Mouse (Mus musculus) left cerebral cortex, adult 2 months (tissue): ENCODE measurements at regions not wholly inside any gene's neighbourhood (a gene's known extent, or its start where the extent isn't known, plus 50 kb on each side); places are given as distances from the start of the nearest gene placed in this dataset.

Experiments
- DNase-seq, 2 experiments: peaks; one replicate each; pipeline ENCODE4 v3.0.0; 2021 to 2022; ENCODE audit warnings: low spot score in 2 of 2, mixed read lengths in 1 of 2; ENCODE audit errors: extremely low spot score in 1 of 2
- H3K27ac ChIP-seq: fragments of 200-600 bp; 2 replicates; pipeline ENCODE4 v1.8.1; 2022
- H3K4me3 ChIP-seq: fragments of 200-600 bp; 2 replicates; pipeline ENCODE4 v1.8.1; 2022
- CTCF ChIP-seq: fragments of 200-600 bp; IDR thresholded peaks from 2 replicates; pipeline ENCODE4 v1.8.1; 2022; ENCODE audit warnings: antibody characterized with exemption, mild to moderate bottlenecking, moderate library complexity
- intact Hi-C: fragments of 180-260 bp; cut with DNase I; formaldehyde crosslinking; loops from one replicate; pipeline ENCODE4 v1.15.1; 2025

DNA sequence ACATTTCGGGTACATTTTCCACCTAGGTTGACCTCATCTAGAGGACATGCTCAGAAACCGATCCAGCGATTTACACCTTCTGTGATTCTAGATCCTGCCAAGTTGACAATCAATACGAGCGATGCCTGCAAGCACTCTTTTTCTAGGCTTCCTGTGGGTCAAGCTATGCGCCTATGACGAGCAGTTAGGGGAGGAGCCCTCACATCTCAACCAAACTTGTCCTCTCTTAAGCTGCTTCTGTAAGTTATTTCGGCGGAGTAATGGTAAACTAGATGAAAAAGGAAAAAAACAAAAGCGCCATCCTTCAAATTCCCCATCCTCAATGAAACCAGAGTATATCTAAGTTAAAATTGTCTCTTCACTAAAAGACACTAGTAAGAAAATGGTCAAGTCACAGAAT is 858.5 kb downstream of the Zfp704 start:
- no peak for DNase-seq
- TF ChIP-seq CTCF: no peak
- no peak overlapping the region for H3K4me3 ChIP-seq
- no peak overlapping the region for H3K27ac ChIP-seq
- intact Hi-C loops: no loop called here

DNA sequence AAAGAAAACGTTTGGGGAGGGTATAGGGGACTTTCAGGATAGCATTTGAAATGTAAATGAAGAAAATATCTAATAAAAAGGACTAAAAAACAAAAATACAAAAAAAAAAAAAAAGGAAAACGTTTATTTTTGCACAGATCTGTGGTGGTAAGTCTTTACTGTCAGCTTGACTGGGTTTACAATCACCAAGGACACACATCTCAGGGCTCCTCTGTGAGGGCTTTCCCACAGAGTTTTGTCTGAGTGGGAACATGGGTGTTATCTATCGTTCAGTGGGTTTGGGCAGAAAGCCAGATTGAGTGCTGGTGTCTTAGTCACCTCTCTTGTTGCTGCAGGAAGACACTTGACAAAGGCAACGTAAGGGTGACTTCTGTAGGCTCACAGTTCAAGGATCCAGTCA is 859.0 kb downstream of the Zfp704 start:
- DNase-seq: no peak
- TF ChIP-seq CTCF: no peak
- H3K27ac ChIP-seq: no peak overlapping the region
- H3K4me3 ChIP-seq: no peak overlapping the region
- intact Hi-C loops: no loop called here

DNA sequence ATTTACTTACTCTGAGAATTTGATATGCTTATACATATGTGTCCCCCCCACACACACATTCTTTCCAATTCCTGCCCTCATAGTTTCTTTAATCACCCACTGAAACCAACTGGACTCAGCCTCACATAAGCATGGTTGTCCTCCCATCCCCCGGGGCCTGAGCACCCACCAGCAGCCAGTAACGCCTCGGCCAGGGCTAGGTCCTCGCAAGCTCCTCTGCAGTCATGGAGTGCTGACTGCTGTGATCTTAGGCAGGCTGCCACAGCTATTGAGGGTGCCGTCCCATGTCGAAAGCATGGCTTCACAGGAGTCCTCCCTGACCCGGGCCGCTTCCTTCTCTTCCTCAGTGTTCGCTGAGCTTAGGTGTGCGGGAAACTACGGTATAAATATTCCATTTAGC is 859.7 kb downstream of the Zfp704 start:
- no peak for TF ChIP-seq CTCF
- Histone ChIP-seq H3K27ac (no peak overlapping the region), H3K4me3 (no peak overlapping the region)
- DNase-seq: no peak
- intact Hi-C loops: no loop called here

DNA sequence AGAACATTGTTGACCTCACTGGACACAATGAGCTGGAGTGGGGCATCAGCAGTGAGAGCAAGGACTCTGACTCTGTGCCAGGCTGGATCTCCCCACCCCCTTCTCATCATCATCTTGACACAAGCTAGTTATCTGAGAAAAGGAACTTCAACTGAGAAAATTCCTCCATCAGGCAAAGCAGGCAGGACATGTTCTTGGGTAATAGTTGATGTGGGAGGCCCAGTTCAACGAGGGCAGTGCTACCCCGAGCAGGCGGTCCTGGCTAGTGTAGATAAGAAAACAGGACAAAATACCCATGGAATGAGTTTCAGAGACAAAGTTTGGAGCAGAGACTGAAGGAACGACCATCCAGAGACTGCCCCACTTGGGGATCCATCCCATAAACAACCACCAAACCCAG is 862.7 kb downstream of the Zfp704 start:
- Histone ChIP-seq H3K27ac (no peak overlapping the region), H3K4me3 (no peak overlapping the region)
- intact Hi-C loops: no loop called here
- no peak for DNase-seq
- no peak for TF ChIP-seq CTCF

DNA sequence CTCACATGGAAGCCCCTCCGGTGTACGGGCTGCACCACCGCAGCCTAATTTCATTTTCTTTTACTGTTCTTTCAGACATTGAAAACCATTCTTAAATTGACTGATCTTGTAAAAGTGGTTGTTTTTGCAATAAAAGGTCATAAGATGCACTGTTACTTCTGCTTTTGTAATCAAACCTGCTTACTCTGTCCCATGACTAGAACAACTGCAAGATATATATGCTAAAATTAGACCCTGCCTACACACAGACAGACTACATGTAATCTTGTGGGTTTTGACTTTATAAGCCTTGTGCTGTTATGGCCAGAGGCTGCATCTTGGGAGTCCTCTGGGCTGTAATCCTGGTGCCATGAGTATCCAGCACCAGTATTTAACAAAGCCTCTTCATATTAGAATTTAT is 863.2 kb downstream of the Zfp704 start:
- no peak for DNase-seq
- no peak for TF ChIP-seq CTCF
- Histone ChIP-seq H3K4me3 (no peak overlapping the region), H3K27ac (no peak overlapping the region)
- intact Hi-C loops: no loop called here

DNA sequence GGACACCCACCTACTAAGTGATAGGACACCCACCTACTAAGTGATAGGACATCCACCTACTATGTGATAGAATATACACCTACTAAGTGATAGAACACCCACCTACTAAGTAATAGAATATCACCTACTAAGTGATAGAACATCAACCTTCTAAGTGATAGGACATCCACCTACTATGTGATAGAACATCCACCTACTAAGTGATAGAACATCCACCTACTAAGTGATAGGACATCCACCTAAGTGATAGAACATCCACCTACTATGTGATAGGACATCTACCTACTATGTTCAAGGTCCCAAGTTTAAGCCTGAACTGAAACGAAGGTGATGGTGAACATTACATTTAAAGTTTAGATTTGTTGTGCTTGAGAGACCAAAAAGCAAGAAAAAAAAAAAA is 863.8 kb downstream of the Zfp704 start:
- intact Hi-C loops: no loop called here
- TF ChIP-seq CTCF: no peak
- Histone ChIP-seq H3K4me3 (no peak overlapping the region), H3K27ac (no peak overlapping the region)
- no peak for DNase-seq

DNA sequence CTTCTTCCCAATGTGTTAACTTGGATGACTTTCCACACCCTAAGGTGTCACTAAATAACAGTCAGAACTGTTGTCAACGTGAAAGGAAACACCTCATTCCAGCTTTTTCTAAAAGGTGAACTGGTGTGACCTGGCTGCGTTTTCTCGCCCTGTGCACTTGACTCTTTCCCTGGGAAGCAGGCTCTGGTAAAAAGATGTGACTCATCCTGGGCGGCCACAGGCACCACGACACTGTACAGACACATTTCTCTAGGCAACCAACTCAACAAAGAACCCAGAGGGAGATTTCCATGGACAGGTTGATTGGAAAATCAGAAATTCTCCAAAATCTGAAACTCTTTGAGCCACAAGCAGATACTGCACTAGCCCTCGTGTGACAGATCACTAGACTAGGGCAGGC is 865.0 kb downstream of the Zfp704 start:
- intact Hi-C loops: no loop called here
- DNase-seq: no peak
- Histone ChIP-seq H3K4me3 (no peak overlapping the region), H3K27ac (no peak overlapping the region)
- no peak for TF ChIP-seq CTCF

DNA sequence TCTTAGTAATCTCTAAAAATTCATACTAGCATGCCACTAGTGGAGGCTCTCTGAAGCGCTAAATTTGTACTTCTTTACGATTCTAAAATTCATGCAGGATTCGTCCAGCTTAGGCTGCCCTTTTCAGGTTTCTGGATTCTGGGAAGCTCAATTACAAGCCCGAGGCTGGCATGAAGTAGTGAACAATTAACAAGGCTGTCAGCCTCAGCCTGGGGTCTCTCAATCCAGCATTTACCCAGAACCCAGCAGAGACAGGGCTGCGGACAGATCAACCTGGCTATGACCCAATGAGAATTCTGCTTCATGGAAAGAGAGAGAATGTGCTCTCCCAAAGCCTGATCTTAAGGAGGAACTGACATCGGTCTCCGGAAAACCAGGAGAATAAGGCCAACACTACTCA is 866.2 kb downstream of the Zfp704 start:
- TF ChIP-seq CTCF: no peak
- no peak for DNase-seq
- Histone ChIP-seq H3K4me3 (no peak overlapping the region), H3K27ac (no peak overlapping the region)
- intact Hi-C loops: no loop called here

DNA sequence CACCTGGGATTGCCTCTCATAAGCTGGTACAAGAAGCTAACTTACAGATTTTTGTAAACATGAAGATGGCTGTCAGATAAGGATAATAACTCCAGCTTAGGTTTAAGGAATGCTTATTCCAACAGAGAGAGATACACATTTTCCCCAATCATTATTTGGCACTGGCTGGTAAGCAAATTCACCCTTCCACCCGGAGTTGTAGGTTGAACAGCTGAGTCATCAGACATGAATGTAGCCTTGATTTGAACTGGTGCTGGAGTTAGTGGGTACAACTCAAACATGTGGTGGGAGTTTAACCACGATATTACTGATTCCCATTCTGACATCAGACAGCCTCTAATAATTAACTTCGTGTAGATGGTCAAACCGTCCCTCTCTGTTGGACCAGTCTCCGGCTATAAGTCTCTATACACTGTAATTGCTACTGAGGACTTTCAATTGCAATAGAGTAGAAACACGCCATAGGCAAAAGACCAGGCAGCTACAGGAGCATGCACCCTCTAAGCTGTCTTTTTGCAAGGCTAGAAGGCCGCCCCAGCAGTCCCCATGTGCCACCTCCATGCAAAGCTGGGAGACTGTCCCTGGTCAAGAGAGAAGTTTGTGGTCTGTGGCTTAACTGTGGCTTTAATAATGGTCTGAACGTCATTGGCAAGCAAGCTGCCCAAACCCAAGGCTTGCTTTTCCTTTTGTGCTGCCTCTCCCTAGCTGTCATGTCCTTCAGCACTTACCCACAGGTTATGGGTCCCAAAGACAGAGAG is 868.4 kb downstream of the Zfp704 start:
- H3K4me3 ChIP-seq: no peak overlapping the region
- TF ChIP-seq CTCF: no peak
- H3K27ac ChIP-seq: no peak overlapping the region
- intact Hi-C loops: no loop called here
- DNase-seq: no peak

DNA sequence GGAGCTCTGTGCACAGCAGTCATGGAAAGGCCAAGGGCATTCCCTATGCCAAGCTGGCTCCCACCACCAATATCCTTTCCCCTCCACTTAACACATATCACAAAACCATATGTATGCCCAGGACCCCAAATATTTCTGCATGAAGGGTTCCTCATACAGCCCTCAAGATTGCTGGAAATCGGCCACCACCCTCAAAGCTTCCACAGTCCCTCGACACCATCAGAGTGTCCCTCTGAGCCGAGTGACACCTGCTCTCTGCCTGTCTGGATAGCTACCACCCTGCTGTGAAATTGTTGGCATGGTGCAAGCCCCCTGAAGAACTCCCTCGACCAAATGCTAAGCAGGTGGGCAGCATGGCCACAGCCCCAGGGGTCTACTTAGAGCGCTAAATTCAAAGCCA is 869.2 kb downstream of the Zfp704 start:
- Histone ChIP-seq H3K4me3 (no peak overlapping the region), H3K27ac (no peak overlapping the region)
- intact Hi-C loops: no loop called here
- TF ChIP-seq CTCF: no peak
- DNase-seq: no peak

DNA sequence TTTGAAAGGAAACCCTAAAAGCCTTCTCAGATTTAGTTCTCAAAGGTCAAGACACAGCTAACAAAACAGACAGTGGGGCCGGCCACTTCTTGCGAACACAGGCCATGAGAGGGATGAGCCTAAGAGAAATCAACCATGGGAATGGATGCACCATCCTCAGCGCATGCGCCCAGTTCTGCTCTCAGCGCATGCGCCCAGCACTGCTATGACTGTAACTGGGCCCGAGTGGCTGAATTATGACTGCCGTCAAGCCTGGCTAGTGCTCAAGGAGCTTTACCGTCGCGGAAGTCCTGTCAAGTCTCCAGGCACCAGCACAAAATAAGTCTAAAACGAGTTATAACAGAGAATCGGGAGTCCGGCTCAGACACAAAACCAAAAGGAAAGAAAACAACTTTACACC is 870.6 kb downstream of the Zfp704 start:
- no peak overlapping the region for H3K4me3 ChIP-seq
- TF ChIP-seq CTCF: no peak
- intact Hi-C loops: no loop called here
- H3K27ac ChIP-seq: no peak overlapping the region
- no peak for DNase-seq

DNA sequence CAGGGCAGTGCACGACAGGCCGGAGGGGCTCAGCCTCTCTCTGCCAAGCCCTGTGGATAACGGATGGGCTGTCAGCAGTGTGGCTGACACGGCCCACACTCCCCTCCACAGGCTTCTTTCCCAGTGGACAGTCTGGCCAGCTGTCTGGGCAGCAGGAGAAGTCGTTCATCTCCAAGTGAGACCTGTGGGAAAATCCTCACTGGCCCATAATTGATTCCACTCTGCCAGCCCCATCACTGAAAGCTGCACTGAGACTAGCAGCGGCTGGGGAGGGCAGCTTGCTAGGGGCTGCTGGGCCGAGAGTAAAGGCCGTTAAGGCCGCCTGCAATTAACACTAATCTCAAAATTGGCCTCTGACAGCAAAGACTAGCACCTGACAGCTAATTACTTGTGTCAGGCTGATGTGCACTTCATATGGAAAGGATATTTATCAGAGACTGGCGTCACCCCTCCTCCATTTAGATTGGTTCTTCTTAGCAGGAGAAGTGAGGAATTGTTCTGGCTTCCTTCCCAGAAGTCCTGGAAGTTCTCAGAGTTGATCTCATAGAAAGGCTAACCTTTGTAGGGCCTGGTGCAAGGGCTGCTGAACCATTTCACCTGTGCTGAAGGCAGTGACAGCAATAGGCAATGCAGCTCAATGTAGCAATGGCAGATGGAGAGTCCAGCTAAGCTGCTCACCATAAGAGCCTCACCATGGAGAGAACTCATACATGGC is 873.5 kb downstream of the Zfp704 start:
- no peak for DNase-seq
- Histone ChIP-seq H3K27ac (no peak overlapping the region), H3K4me3 (no peak overlapping the region)
- intact Hi-C loops: no loop called here
- TF ChIP-seq CTCF: no peak

DNA sequence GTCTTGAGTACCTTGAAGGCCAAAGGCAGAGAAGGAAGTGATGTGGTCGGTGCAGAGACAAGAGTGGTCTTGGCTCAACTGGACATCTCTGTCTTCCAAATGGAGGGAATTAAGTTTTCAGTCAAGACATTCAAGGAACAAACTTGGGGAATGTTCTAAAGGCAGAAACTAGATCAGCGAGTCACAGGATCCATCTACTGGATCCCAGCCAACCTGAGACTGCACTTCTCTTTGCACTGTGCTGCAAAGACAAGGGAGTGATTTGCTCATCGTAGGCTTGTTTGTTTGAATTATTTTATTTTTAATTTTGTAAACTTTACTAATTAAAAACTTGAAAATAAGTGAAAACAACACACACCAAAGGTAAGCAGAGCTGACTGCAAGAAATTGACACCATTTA is 875.8 kb downstream of the Zfp704 start:
- no peak for TF ChIP-seq CTCF
- Histone ChIP-seq H3K27ac (no peak overlapping the region), H3K4me3 (no peak overlapping the region)
- no peak for DNase-seq
- intact Hi-C loops: no loop called here
